Mouse (Mus musculus) cerebellum, adult 2 months (tissue): ENCODE results near the gene Srp72.

Experiments used
- CTCF ChIP-seq: fragments of 200-500 bp; IDR thresholded peaks from 2 replicates; pipeline ENCODE4 v1.5.1; 2011; ENCODE audit warnings: low read depth, mild to moderate bottlenecking, control low read depth, low read length, moderate library complexity, borderline replicate concordance; ENCODE audit not compliant: insufficient read depth
- POLR2A ChIP-seq: fragments of 200-500 bp; IDR thresholded peaks from 2 replicates; pipeline ENCODE4 v1.6.1; 2011; ENCODE audit warnings: low read length, control low read depth, borderline replicate concordance; ENCODE audit not compliant: insufficient read depth

- TF ChIP-seq CTCF = no peak
- no peak for TF ChIP-seq POLR2A
Observed at GRCm38 (mm10) chr5:76929180-76929877, 45.2 kb upstream of the Srp72 start.
